Mouse (Mus musculus) adrenal gland, adult 2 months (tissue): Measurements from ENCODE around the gene Npas2. TPM values are rescaled to one million over a fixed set of nuclear protein-coding genes. Genes with fewer than 3 reads are reported as not detected.

Experiments used
- DNase-seq: peaks from one replicate; pipeline ENCODE4 v3.0.0; 2021
- microRNA-seq, 2 experiments: library from miRNA; unstranded; fragments of <30 nt; microRNA quantifications; one replicate each; pipeline ENCODE4 v1.2.0; 2021
- polyA plus RNA-seq: library from polyadenylated mRNA; depleted of rRNA; stranded (reverse); fragments of >200 nt; gene quantifications from 2 replicates; pipeline ENCODE4 v1.2.3, GENCODE M21; 2012; rRNA removed
- total RNA-seq, 2 experiments: library from RNA; stranded (reverse); gene quantifications; 2 replicates each; pipeline ENCODE4 v1.2.3; 2021

Gene Npas2
- total and polyA plus RNA-seq, 3 experiments, result 2.7 to 18.3 (median 7.2) TPM

DNA sequence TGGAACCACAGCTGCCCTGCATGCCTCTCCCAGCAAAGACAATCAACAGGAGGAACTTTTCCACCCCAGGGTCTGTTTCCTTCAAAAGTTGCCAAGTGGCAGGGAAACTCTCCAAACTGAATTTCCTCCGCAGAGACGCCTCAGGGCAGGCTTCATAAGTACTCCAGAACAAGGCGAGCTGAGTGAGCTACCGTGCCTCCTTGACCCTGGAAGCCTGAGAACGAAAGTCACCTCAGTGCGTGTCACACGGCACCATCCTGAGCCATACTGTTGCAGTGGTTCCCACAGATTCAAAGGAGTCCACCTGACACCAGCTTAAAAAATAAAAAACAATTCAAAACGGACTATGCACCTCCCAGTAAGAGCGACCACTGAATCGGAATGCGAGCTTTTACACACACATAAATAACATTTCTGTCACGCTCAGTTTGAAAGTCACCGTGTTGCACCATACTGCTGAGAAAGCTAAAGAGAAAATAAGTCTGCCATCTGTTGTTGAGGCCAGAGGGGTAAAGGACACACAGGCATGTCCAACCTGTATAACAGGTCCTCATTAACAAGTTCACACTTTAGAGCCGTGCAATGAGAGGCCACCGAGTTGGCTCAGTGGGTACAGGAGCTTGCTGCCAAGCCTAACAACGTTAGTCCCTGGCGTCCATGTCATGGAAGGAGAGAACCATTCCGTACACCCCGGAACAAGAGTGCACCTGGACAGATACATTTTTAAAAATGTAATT lies 216.7 kb downstream of the Npas2 start:
- DNase-seq, result no peak

Small RNA genes lying within 50 kb of the gene (microRNA-seq; reads per million reads assigned to microRNA genes)
- 0 reads per million in 2 experiments for gene Mir6349

Other genes starting within 250 kb of the Npas2 start
- 10 to 100 TPM; 81.2 to 90.9 TPM for gene Pdcl3, start 208.1 kb upstream of the Npas2 start, total RNA-seq
- 11.8 and 14.4 TPM in 2 replicates for gene Pdcl3, start 208.1 kb upstream of the Npas2 start, polyA plus RNA-seq
- gene Rpl31, start 174.1 kb downstream of the Npas2 start, total RNA-seq, result 100 to 1,000 TPM; 683 to 874 TPM
- 28.1 and 29.9 TPM in 2 replicates for gene Rpl31, start 174.1 kb downstream of the Npas2 start, polyA plus RNA-seq